Mouse (Mus musculus) CH12.LX (cell line): ENCODE data around the gene Vps29. TPM values are rescaled to one million over a fixed set of nuclear protein-coding genes. Genes with fewer than 3 reads are reported as not detected.

Source experiments
- DNase-seq: peaks from one replicate; pipeline ENCODE4 v3.0.0-alpha.2; 2013; ENCODE audit errors: extremely low read depth
- H3K27ac ChIP-seq: 2 replicates; pipeline ENCODE4 v1.5.1; 2012; ENCODE audit warnings: low read depth, mild to moderate bottlenecking, control low read depth, moderate library complexity; ENCODE audit not compliant: insufficient read depth
- H3K27me3 ChIP-seq: replicated peaks from 2 replicates; pipeline ENCODE3; 2012; ENCODE audit warnings: inconsistent platforms
- H3K36me3 ChIP-seq, 2 experiments: replicated peaks in 1 of 2; 2 replicates each; pipeline versions ENCODE3 to v1.6.1; 2012; ENCODE audit warnings: inconsistent platforms in 1 of 2, low read length in 1 of 2, mild to moderate bottlenecking in 1 of 2, mixed read lengths in 1 of 2, moderate library complexity in 1 of 2; ENCODE audit not compliant: control insufficient read depth in 1 of 2, insufficient read depth in 1 of 2
- H3K4me1 ChIP-seq, 2 experiments: 2 replicates each; pipeline ENCODE4 v1.6.1; 2012; ENCODE audit warnings: inconsistent platforms in 1 of 2, moderate library complexity in 1 of 2; ENCODE audit not compliant: insufficient read depth in 2 of 2, control insufficient read depth in 1 of 2
- H3K4me2 ChIP-seq: 2 replicates; pipeline ENCODE4 v1.6.1; 2012; ENCODE audit warnings: low read depth, mild to moderate bottlenecking, control low read depth; ENCODE audit not compliant: poor library complexity, insufficient read depth, severe bottlenecking
- H3K4me3 ChIP-seq, 3 experiments: fragments of 150-350 bp in 1 of 3; sonication (generic) in 1 of 3; replicated peaks in 1 of 3; 2 replicates each; pipeline versions ENCODE3 to v1.5.1; 2011 to 2012; ENCODE audit warnings: low read depth in 2 of 3, low read length in 2 of 3, mild to moderate bottlenecking in 2 of 3, moderate library complexity in 2 of 3, control low read depth in 1 of 3, improper control_type of control experiment in 1 of 3, inconsistent platforms in 1 of 3, mixed read lengths in 1 of 3; ENCODE audit not compliant: poor library complexity in 1 of 3
- H3K79me2 ChIP-seq: replicated peaks from 2 replicates; pipeline ENCODE4 v1.6.1; 2012; ENCODE audit warnings: mild to moderate bottlenecking, moderate library complexity; ENCODE audit not compliant: control insufficient read depth, poor library complexity, insufficient read depth, severe bottlenecking; ENCODE audit errors: extremely low read depth
- H3K9ac ChIP-seq: 2 replicates; pipeline ENCODE4 v1.6.1; 2012; ENCODE audit warnings: low read depth, mild to moderate bottlenecking, control low read depth, moderate library complexity; ENCODE audit not compliant: insufficient read depth
- H3K9me3 ChIP-seq: replicated peaks from 2 replicates; pipeline ENCODE3; 2012; ENCODE audit warnings: low read length, inconsistent platforms, mixed read lengths
- BHLHE40 ChIP-seq: IDR thresholded peaks from 2 replicates; pipeline ENCODE4 v1.6.1; 2011; ENCODE audit warnings: mild to moderate bottlenecking, low read depth, low read length, improper control_type of control experiment
- ELF1 ChIP-seq: IDR thresholded peaks from 2 replicates; pipeline ENCODE4 v1.6.1; 2014; ENCODE audit warnings: low read depth, mild to moderate bottlenecking, inconsistent platforms, low read length, improper control_type of control experiment
- KAT2A ChIP-seq: IDR thresholded peaks from 2 replicates; pipeline ENCODE4 v1.6.1; 2012; ENCODE audit warnings: low read length, improper control_type of control experiment, inconsistent platforms; ENCODE audit not compliant: insufficient replicate concordance
- MYC ChIP-seq: IDR thresholded peaks from 2 replicates; pipeline ENCODE4 v1.6.1; 2011; ENCODE audit warnings: low read depth, mild to moderate bottlenecking, improper control_type of control experiment, low read length
- NRF1 ChIP-seq: IDR thresholded peaks from 2 replicates; pipeline ENCODE4 v1.6.1; 2014; ENCODE audit warnings: low read depth, mild to moderate bottlenecking, inconsistent platforms, low read length, improper control_type of control experiment, moderate library complexity
- PAX5 ChIP-seq: IDR thresholded peaks from 2 replicates; pipeline ENCODE4 v1.6.1; 2012; ENCODE audit warnings: low read length, inconsistent platforms, mixed read lengths
- POLR2AphosphoS2 ChIP-seq: IDR thresholded peaks from 2 replicates; pipeline ENCODE4 v1.6.1; 2011; ENCODE audit warnings: low read depth, low read length, improper control_type of control experiment
- TCF12 ChIP-seq: IDR thresholded peaks from 2 replicates; pipeline ENCODE4 v1.6.1; 2014; ENCODE audit warnings: low read depth, mild to moderate bottlenecking, inconsistent platforms, low read length, improper control_type of control experiment
- ZC3H11A ChIP-seq: IDR thresholded peaks from 2 replicates; pipeline ENCODE4 v1.6.1; 2012; ENCODE audit warnings: low read depth, mild to moderate bottlenecking, inconsistent platforms, low read length, improper control_type of control experiment
- ZKSCAN1 ChIP-seq: IDR thresholded peaks from 2 replicates; pipeline ENCODE4 v1.6.1; 2012; ENCODE audit warnings: low read depth, inconsistent platforms, low read length, improper control_type of control experiment, borderline replicate concordance
- dilution Hi-C: fragments of 300-500 bp; cut with MboI; formaldehyde crosslinking; loops from 2 replicates; pipeline ENCODE4 v1.14.3; 2020; ENCODE audit warnings: low sequenced_read_pairs; ENCODE audit not compliant: extremely low pct_unique_long_range_greater_than_20kb, extremely low pct_ligation_motif_present
- in situ Hi-C: fragments of 300-500 bp; cut with MboI; formaldehyde crosslinking; loops from 3 replicates; pipeline ENCODE4 v1.14.3; 2019; ENCODE audit warnings: low sequenced_read_pairs, low pct_ligation_motif_present, low pct_unique_long_range_greater_than_20kb, mixed read lengths
- polyA plus RNA-seq: library from polyadenylated mRNA; unstranded; fragments of >175 nt; gene quantifications from 2 replicates; pipeline ENCODE4 v1.2.1, GENCODE M21; 2012; ENCODE audit warnings: low read depth; ENCODE audit not compliant: insufficient read length
- total RNA-seq, 2 experiments: library from RNA; depleted of rRNA; stranded (reverse); fragments of 300-350 nt in 1 of 2; fragments of >200 nt in 1 of 2; gene quantifications; 2 replicates each; pipeline ENCODE4 v1.2.3; 2012 to 2014

Gene Vps29
- total and polyA plus RNA-seq, 3 experiments, result 82.2 to 145 (median 94.4) TPM

- Histone ChIP-seq H3K79me2 (peaks cover 49% of the 10 kb centered on the region), H3K27me3 (no peaks in the 10 kb centered on the region), H3K9me3 (no peaks in the 10 kb centered on the region), H3K4me3 (no peak overlapping the region), H3K36me3 (peaks cover 44 to 68% of the 10 kb centered on the region in 2 experiments)
- dilution Hi-C loops, result no loop called here
- in situ Hi-C loops, result no loop called here
- no peak for TF ChIP-seq MYC
- TF ChIP-seq ZC3H11A, result no peak
- no peak for TF ChIP-seq POLR2AphosphoS2
- TF ChIP-seq, all 38 proteins: peak for 0
- H3K9ac ChIP-seq, result no peak overlapping the region
- no peak for DNase-seq
- peaks cover 2 to 48% of the 10 kb centered on the region in 2 experiments; a peak in 3 of 4 replicates for H3K4me1 ChIP-seq
- no peak overlapping the region for H3K27ac ChIP-seq
- H3K4me2 ChIP-seq, result no peak overlapping the region
Measured at GRCm38 (mm10) chr5:122396791-122397190, 42.6 kb downstream of the Vps29 start.

GRCm38 (mm10) chr5:122397495-122397894 lies 43.3 kb downstream of the Vps29 start:
- peaks cover 52 to 75% of the 10 kb centered on the region in 2 experiments for H3K36me3 ChIP-seq
- DNase-seq, result no peak
- no peak overlapping the region for H3K4me2 ChIP-seq
- H3K4me1 ChIP-seq, result peaks cover 2 to 48% of the 10 kb centered on the region in 2 experiments; a peak in 3 of 4 replicates
- no peak overlapping the region for H3K4me3 ChIP-seq
- H3K9me3 ChIP-seq, result no peaks in the 10 kb centered on the region
- peaks cover 45% of the 10 kb centered on the region for H3K79me2 ChIP-seq
- TF ChIP-seq NRF1 (no peak), ELF1 (no peak)
- in situ Hi-C loops, result no loop called here
- H3K27me3 ChIP-seq, result no peaks in the 10 kb centered on the region
- no peak overlapping the region for H3K27ac ChIP-seq
- dilution Hi-C loops, result no loop called here
- no peak overlapping the region for H3K9ac ChIP-seq

- H3K27me3 ChIP-seq, result no peaks in the 10 kb centered on the region
- no peak overlapping the region for H3K4me2 ChIP-seq
- H3K4me3 ChIP-seq, result no peak overlapping the region
- peaks cover 0 to 32% of the 10 kb centered on the region in 2 experiments; a peak in 2 of 4 replicates for H3K4me1 ChIP-seq
- H3K9me3 ChIP-seq, result no peaks in the 10 kb centered on the region
- no peak for DNase-seq
- H3K27ac ChIP-seq, result no peak overlapping the region
- peaks cover 22% of the 10 kb centered on the region; the same call in 1 of the 2 replicates for H3K79me2 ChIP-seq
- in situ Hi-C loops, result no loop called here
- no peak for TF ChIP-seq PAX5
- no peak for TF ChIP-seq KAT2A
- no peak for TF ChIP-seq BHLHE40
- no peak for TF ChIP-seq ZKSCAN1
- no peak for TF ChIP-seq TCF12
- no peak overlapping the region for H3K9ac ChIP-seq
- dilution Hi-C loops, result no loop called here
- H3K36me3 ChIP-seq, result peaks cover 70 to 92% of the 10 kb centered on the region in 2 experiments
Measured at GRCm38 (mm10) chr5:122399871-122400270, 45.7 kb downstream of the Vps29 start.
